Mouse (Mus musculus) heart, embryonic 14.5 days (tissue): Measurements from ENCODE around the gene Wdtc1. TPM values are rescaled to one million over a fixed set of nuclear protein-coding genes. Genes with fewer than 3 reads are reported as not detected.
A peak's percentile ranks its signal among the peaks of the same experiment; 100 is the strongest.

ENCODE experiments used
- ATAC-seq: fragments of 200-750 bp; cut with Nextera tagmentation; 2 replicates; pipeline ENCODE4 v1.8.0; 2017; ENCODE audit warnings: low read depth, moderate TSS enrichment; ENCODE audit not compliant: insufficient number of reproducible peaks, insufficient read depth, low FRiP score
- H3K27ac ChIP-seq, 2 experiments: fragments of 200-500 bp in 1 of 2; fragments of 300-500 bp in 1 of 2; sonication (generic) in 1 of 2; replicated peaks in 1 of 2; 2 replicates each; pipeline ENCODE4 v1.5.1; 2012 to 2014; ENCODE audit warnings: low read depth in 2 of 2, low read length in 2 of 2, control low read depth in 1 of 2, mild to moderate bottlenecking in 1 of 2, mixed read lengths in 1 of 2; ENCODE audit not compliant: control insufficient read depth in 1 of 2, insufficient read depth in 1 of 2
- H3K27me3 ChIP-seq: fragments of 300-500 bp; sonication (generic); 2 replicates; pipeline ENCODE4 v1.6.1; 2014; ENCODE audit warnings: mild to moderate bottlenecking, low read length, control low read depth; ENCODE audit not compliant: control insufficient read depth, insufficient read depth
- H3K36me3 ChIP-seq: fragments of 300-500 bp; sonication (generic); 2 replicates; pipeline ENCODE4 v1.6.1; 2014; ENCODE audit warnings: mild to moderate bottlenecking, control low read depth, low read length, mixed read lengths; ENCODE audit not compliant: control insufficient read depth, insufficient read depth
- H3K4me1 ChIP-seq, 2 experiments: fragments of 200-500 bp in 1 of 2; fragments of 300-500 bp in 1 of 2; sonication (generic) in 1 of 2; 2 replicates each; pipeline ENCODE4 v1.6.1; 2012 to 2014; ENCODE audit warnings: low read length in 2 of 2, control low read depth in 1 of 2, mixed read lengths in 1 of 2; ENCODE audit not compliant: control insufficient read depth in 2 of 2, insufficient read depth in 2 of 2
- H3K4me2 ChIP-seq: fragments of 300-500 bp; sonication (generic); 2 replicates; pipeline ENCODE4 v1.6.1; 2014; ENCODE audit warnings: mild to moderate bottlenecking, low read length
- H3K4me3 ChIP-seq, 2 experiments: fragments of 200-500 bp in 1 of 2; fragments of 300-500 bp in 1 of 2; sonication (generic) in 1 of 2; 2 replicates each; pipeline ENCODE4 v1.5.1; 2012 to 2014; ENCODE audit warnings: low read length in 2 of 2, mild to moderate bottlenecking in 2 of 2, control low read depth in 1 of 2, low read depth in 1 of 2, moderate library complexity in 1 of 2; ENCODE audit not compliant: control insufficient read depth in 1 of 2, insufficient read depth in 1 of 2
- H3K9ac ChIP-seq: fragments of 300-500 bp; sonication (generic); 2 replicates; pipeline ENCODE4 v1.6.1; 2014; ENCODE audit warnings: mild to moderate bottlenecking, low read length
- H3K9me3 ChIP-seq: fragments of 300-500 bp; sonication (generic); 2 replicates; pipeline ENCODE4 v1.6.1; 2016; ENCODE audit warnings: low read length, control low read depth; ENCODE audit not compliant: control insufficient read depth
- WGBS: fragments of 180-500 bp; shearing (Covaris S2); extraction: QIAGEN DNeasy Blood & Tissue Kit; methylation state at CpG from one replicate; pipeline ENCODE4 v1.1.7; 2014; 5-methylcytosine and 5-hydroxymethylcytosine counted together
- polyA plus RNA-seq: library from polyadenylated mRNA; unstranded; fragments of >200 nt; fragmentation: Nextera tagmentation; extraction: Ambion mirVana; gene quantifications from 2 replicates; pipeline ENCODE4 v1.2.1, GENCODE M21; 2014

Wdtc1 gene
- 16.9 and 17.3 TPM in 2 replicates for polyA plus RNA-seq

DNA sequence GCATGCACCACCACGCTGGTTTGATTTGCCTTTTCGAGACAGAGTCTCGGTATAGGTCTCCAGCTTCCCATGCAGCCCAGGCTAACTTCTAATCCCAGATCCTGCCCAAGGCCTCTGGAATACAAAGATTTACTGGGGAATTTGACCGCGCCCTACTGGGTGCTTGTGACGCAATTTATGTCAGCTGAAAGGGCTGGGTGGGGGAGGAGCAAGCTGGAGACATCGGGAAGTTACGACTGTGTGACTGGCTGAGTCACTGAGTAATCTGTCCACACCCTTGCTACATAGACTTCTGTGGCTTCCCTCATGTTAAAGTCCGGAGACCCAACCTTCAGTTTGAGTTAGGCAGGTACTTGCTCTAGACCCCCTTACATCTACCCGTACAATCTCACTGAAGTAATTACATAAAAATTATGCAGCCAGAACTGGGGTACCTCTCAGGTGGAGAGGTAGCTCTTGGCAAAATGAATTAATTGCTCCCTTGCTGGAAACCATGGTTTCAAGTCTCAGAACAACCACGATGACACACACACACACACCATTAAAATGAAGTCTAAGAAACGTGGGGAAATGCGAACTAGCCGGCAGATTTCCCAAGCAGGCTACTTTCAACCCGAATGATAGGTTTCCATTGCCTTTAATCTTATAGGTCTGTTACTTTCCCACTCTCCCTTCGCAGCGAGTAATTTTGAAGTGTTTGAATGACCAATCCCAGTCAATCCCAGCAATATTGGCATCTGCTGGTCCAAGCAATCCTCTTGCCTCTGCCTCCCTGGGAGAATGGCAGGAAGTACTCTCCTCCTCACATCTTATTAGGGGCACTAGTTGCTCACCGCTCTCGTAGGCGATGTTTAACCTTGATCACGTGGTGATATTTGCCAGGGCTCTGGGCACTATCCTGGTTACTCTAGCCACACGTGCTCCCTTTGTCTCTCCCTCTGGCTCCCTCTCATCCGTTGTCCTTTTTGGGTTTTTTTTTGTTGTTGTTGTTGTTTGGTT is at the start of gene Wdtc1:
Wdtc1 (minus strand) TSS at position 115 of the 999 bp plus-strand sequence.
- Histone ChIP-seq H3K4me2 (no peak within 1 kb of the TSS), H3K27ac (no peak within 1 kb of the TSS), H3K27me3 (no peaks in the 10 kb centered on the region), H3K9ac (no peak within 1 kb of the TSS), H3K36me3 (no peaks in the 10 kb centered on the region), H3K4me1 (no peaks in the 10 kb centered on the region), H3K9me3 (no peaks in the 10 kb centered on the region), H3K4me3 (no peak within 1 kb of the TSS)
- no peak for ATAC-seq
- 82% methylated on average over 23 of the region's 23 CpGs for WGBS

DNA sequence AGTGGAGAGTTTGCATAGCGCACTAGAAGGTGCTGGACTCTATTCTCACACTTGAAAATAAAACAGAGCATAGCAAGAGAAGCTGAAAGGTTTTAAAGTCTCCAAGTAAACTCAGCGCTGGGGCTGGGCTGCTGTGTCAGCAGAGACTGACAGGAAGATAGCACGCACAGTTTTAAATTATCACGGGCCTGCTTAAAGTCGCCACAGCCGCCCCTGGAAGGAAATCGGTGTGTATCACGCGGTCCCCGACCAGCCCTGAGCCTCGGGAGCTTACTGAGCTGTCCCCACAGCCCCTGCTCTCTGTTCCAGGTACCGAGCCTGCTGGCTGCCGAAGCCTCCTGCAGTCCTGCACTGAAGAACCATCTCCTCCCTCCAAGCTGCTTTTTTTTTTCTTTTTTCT is 48.7 kb upstream of the Wdtc1 start:
- 26% methylated on average over 13 of the region's 13 CpGs for WGBS
- Histone ChIP-seq H3K27me3 (no peaks in the 10 kb centered on the region), H3K9me3 (no peaks in the 10 kb centered on the region), H3K4me1 (peaks cover 47 to 57% of the 10 kb centered on the region in 2 experiments), H3K27ac (peak overlapping the region in 1 of 2 experiments; percentile 27; a peak in 1 of 4 replicates), H3K4me3 (no peak overlapping the region), H3K36me3 (no peaks in the 10 kb centered on the region), H3K4me2 (peak overlapping the region; percentile 8; the same call in 1 of the 2 replicates), H3K9ac (no peak overlapping the region)
- ATAC-seq: no peak

DNA sequence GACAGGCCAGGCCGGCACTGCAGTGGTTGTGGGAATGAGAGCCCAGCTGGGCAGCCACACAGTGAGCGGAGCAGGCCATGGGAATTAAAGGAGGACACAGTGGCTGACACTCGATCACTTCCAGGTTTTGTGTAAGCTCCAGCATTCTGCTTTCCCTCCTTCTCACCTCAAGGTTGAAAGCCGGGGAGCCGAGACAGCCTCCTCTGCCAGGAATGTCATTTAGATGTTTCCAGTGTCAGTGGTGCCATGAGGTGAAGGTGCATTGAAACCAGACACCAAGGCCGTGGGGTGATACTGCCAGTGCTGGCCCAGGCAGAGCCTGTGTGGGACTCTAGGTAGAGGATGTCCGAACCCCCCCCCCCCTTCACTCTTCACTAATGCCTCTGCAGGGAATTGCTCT is 46.8 kb upstream of the Wdtc1 start:
- no peaks in the 10 kb centered on the region for H3K9me3 ChIP-seq
- peaks cover 49 to 58% of the 10 kb centered on the region in 2 experiments for H3K4me1 ChIP-seq
- peak overlapping the region in 1 of 2 experiments; percentile 17; a peak in 2 of 4 replicates for H3K27ac ChIP-seq
- ATAC-seq: no peak
- no peak overlapping the region for H3K4me3 ChIP-seq
- no peaks in the 10 kb centered on the region for H3K36me3 ChIP-seq
- H3K4me2 ChIP-seq: no peak overlapping the region
- 41% methylated on average over 7 of the region's 7 CpGs for WGBS
- no peaks in the 10 kb centered on the region for H3K27me3 ChIP-seq
- H3K9ac ChIP-seq: no peak overlapping the region

DNA sequence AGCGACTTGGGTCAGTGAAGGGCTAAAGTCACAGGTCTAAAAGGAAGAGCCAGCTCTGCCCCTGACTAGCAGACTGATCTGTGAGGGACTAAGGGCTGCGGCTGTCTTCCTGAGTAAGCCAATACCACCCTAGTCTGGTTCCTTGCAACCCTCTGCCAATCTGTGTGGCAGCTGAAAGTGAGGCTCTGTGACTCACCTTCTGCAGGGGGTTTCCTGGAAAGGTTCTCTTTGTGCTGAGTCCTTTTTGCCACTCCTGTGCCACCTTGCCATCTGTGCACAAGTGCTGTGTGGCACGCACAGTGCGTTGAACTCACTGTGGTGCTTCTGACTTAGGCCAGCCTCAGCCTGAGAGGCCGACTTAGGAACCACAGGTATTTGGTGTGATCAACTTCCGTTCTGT is 46.2 kb upstream of the Wdtc1 start:
- Histone ChIP-seq H3K4me1 (peaks cover 55 to 64% of the 10 kb centered on the region in 2 experiments), H3K4me2 (no peak overlapping the region), H3K36me3 (no peaks in the 10 kb centered on the region), H3K4me3 (no peak overlapping the region), H3K27me3 (no peaks in the 10 kb centered on the region), H3K27ac (no peak overlapping the region; a peak in 1 of 4 replicates), H3K9ac (peak overlapping the region; percentile 5; the same call in 1 of the 2 replicates), H3K9me3 (no peaks in the 10 kb centered on the region)
- WGBS: 78% methylated on average over 6 of the region's 6 CpGs
- ATAC-seq: no peak

DNA sequence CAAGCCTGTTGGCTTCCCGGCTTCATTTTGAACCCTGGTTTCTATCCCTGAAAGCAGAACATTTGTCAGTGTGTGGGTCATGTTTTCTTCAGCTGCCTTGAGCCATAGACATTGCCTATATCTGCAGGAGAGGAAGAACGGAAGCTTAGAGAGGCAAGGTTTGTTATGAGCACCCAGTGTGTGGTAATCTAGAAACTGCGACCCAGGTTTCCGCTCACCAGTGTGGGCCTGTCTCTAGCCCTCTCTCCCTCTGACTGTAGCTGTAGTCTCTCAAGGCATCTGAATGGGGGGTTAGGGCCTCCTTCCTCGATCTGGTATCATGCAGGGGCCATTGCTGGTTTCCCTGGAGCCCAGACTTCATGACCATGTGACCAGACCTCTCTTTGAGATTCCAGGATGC is 45.3 kb upstream of the Wdtc1 start:
- WGBS: 66% methylated on average over 5 of the region's 5 CpGs
- no peaks in the 10 kb centered on the region for H3K9me3 ChIP-seq
- no peak overlapping the region for H3K9ac ChIP-seq
- no peaks in the 10 kb centered on the region for H3K36me3 ChIP-seq
- H3K4me3 ChIP-seq: no peak overlapping the region
- H3K27ac ChIP-seq: 0 out of 4 replicates have a peak overlapping the region, but pooled peaks of 1 of the 2 experiments have one; percentile 19
- H3K27me3 ChIP-seq: no peaks in the 10 kb centered on the region
- H3K4me1 ChIP-seq: peaks cover 58 to 69% of the 10 kb centered on the region in 2 experiments
- no peak overlapping the region for H3K4me2 ChIP-seq
- ATAC-seq: no peak

DNA sequence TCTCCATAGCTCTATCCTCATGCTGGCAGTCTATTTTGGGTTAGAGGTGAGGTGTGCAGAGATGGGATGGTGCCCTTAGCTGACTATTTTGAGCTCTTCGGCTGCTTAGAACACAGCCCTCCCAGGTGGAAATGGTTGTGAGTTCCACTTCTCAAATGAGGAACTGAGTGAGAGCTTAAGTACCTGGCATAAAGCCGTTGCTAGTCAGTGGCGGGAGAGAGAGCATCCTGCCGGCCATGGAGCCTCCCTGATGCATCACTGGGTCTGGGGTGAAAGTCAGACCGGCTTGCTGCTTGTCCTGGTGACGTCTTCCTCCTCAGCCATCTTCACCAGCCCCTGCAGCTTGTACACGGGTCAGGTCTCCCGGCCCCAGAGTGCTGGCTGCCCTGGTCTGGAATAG is 44.7 kb upstream of the Wdtc1 start:
- Histone ChIP-seq H3K27me3 (no peaks in the 10 kb centered on the region), H3K4me2 (no peak overlapping the region), H3K4me3 (no peak overlapping the region), H3K27ac (peak overlapping the region; percentile 33 to 55; a peak in 3 of 4 replicates), H3K4me1 (peaks cover 58 to 69% of the 10 kb centered on the region in 2 experiments), H3K36me3 (no peaks in the 10 kb centered on the region), H3K9me3 (no peaks in the 10 kb centered on the region), H3K9ac (no peak overlapping the region; the same call in 1 of the 2 replicates)
- no peak for ATAC-seq
- 61% methylated on average over 8 of the region's 8 CpGs for WGBS

DNA sequence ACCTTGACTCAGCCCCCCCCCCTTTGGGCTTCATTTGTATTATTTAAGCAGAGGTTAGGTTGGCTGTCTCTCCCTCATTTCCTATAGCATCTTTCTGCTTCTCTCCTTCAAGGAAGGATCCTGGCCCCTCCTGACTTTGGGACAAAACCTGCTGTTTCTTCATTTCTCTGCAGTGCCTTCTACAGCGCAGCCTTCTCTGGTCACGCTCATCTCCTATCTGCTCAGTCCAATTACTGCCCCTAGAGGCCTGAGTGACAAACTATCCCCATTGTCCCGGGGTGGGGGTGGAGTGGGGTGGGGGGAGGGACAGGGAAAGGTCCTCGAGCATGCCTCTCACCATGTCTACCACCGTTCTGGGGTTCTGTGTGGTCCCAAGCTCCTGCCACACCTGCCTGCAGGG is 44.0 kb upstream of the Wdtc1 start:
- 50% methylated on average over 5 of the region's 5 CpGs for WGBS
- no peak overlapping the region; the same call in 1 of the 2 replicates for H3K9ac ChIP-seq
- H3K4me2 ChIP-seq: no peak overlapping the region
- H3K36me3 ChIP-seq: no peaks in the 10 kb centered on the region
- H3K27me3 ChIP-seq: no peaks in the 10 kb centered on the region
- no peaks in the 10 kb centered on the region for H3K9me3 ChIP-seq
- H3K27ac ChIP-seq: peak overlapping the region; percentile 33 to 55; a peak in 1 of 4 replicates
- no peak for ATAC-seq
- H3K4me1 ChIP-seq: peaks cover 58 to 69% of the 10 kb centered on the region in 2 experiments
- H3K4me3 ChIP-seq: no peak overlapping the region
